Mouse (Mus musculus) heart, embryonic 14.5 days (tissue): Measurements from ENCODE around the gene Piga. TPM values are rescaled to one million over a fixed set of nuclear protein-coding genes. Genes with fewer than 3 reads are reported as not detected.

Source experiments
- ATAC-seq: fragments of 200-750 bp; cut with Nextera tagmentation; 2 replicates; pipeline ENCODE4 v1.8.0; 2017; ENCODE audit warnings: low read depth, moderate TSS enrichment; ENCODE audit not compliant: insufficient number of reproducible peaks, insufficient read depth, low FRiP score
- H3K27ac ChIP-seq, 2 experiments: fragments of 200-500 bp in 1 of 2; fragments of 300-500 bp in 1 of 2; sonication (generic) in 1 of 2; replicated peaks in 1 of 2; 2 replicates each; pipeline ENCODE4 v1.5.1; 2012 to 2014; ENCODE audit warnings: low read depth in 2 of 2, low read length in 2 of 2, control low read depth in 1 of 2, mild to moderate bottlenecking in 1 of 2, mixed read lengths in 1 of 2; ENCODE audit not compliant: control insufficient read depth in 1 of 2, insufficient read depth in 1 of 2
- H3K27me3 ChIP-seq: fragments of 300-500 bp; sonication (generic); 2 replicates; pipeline ENCODE4 v1.6.1; 2014; ENCODE audit warnings: mild to moderate bottlenecking, low read length, control low read depth; ENCODE audit not compliant: control insufficient read depth, insufficient read depth
- H3K36me3 ChIP-seq: fragments of 300-500 bp; sonication (generic); 2 replicates; pipeline ENCODE4 v1.6.1; 2014; ENCODE audit warnings: mild to moderate bottlenecking, control low read depth, low read length, mixed read lengths; ENCODE audit not compliant: control insufficient read depth, insufficient read depth
- H3K4me1 ChIP-seq, 2 experiments: fragments of 200-500 bp in 1 of 2; fragments of 300-500 bp in 1 of 2; sonication (generic) in 1 of 2; 2 replicates each; pipeline ENCODE4 v1.6.1; 2012 to 2014; ENCODE audit warnings: low read length in 2 of 2, control low read depth in 1 of 2, mixed read lengths in 1 of 2; ENCODE audit not compliant: control insufficient read depth in 2 of 2, insufficient read depth in 2 of 2
- H3K4me2 ChIP-seq: fragments of 300-500 bp; sonication (generic); 2 replicates; pipeline ENCODE4 v1.6.1; 2014; ENCODE audit warnings: mild to moderate bottlenecking, low read length
- H3K4me3 ChIP-seq, 2 experiments: fragments of 200-500 bp in 1 of 2; fragments of 300-500 bp in 1 of 2; sonication (generic) in 1 of 2; 2 replicates each; pipeline ENCODE4 v1.5.1; 2012 to 2014; ENCODE audit warnings: low read length in 2 of 2, mild to moderate bottlenecking in 2 of 2, control low read depth in 1 of 2, low read depth in 1 of 2, moderate library complexity in 1 of 2; ENCODE audit not compliant: control insufficient read depth in 1 of 2, insufficient read depth in 1 of 2
- H3K9ac ChIP-seq: fragments of 300-500 bp; sonication (generic); 2 replicates; pipeline ENCODE4 v1.6.1; 2014; ENCODE audit warnings: mild to moderate bottlenecking, low read length
- H3K9me3 ChIP-seq: fragments of 300-500 bp; sonication (generic); 2 replicates; pipeline ENCODE4 v1.6.1; 2016; ENCODE audit warnings: low read length, control low read depth; ENCODE audit not compliant: control insufficient read depth
- WGBS: fragments of 180-500 bp; shearing (Covaris S2); extraction: QIAGEN DNeasy Blood & Tissue Kit; methylation state at CpG from one replicate; pipeline ENCODE4 v1.1.7; 2014; 5-methylcytosine and 5-hydroxymethylcytosine counted together
- polyA plus RNA-seq: library from polyadenylated mRNA; unstranded; fragments of >200 nt; fragmentation: Nextera tagmentation; extraction: Ambion mirVana; gene quantifications from 2 replicates; pipeline ENCODE4 v1.2.1, GENCODE M21; 2014

Piga gene
- polyA plus RNA-seq, 1 experiment from 2014 or later = 7.9 TPM

GRCm38 (mm10) chrX:164446835-164447681 is 27.5 kb downstream of the Piga start:
- no peak overlapping the region for H3K9ac ChIP-seq
- no peak for ATAC-seq
- H3K9me3 ChIP-seq = no peaks in the 10 kb centered on the region
- H3K4me3 ChIP-seq = no peak overlapping the region
- 77% methylated on average over 9 of the region's 9 CpGs for WGBS
- no peaks in the 10 kb centered on the region for H3K27me3 ChIP-seq
- H3K36me3 ChIP-seq = no peaks in the 10 kb centered on the region
- peaks cover 0 to 2% of the 10 kb centered on the region in 2 experiments; a peak in 2 of 4 replicates for H3K4me1 ChIP-seq
- H3K27ac ChIP-seq = no peak overlapping the region
- no peak overlapping the region for H3K4me2 ChIP-seq

GRCm38 (mm10) chrX:164447682-164448071 is 28.1 kb downstream of the Piga start:
- WGBS = 74% methylated on average over 2 of the region's 2 CpGs
- no peaks in the 10 kb centered on the region for H3K9me3 ChIP-seq
- no peak overlapping the region for H3K9ac ChIP-seq
- peaks cover 0 to 2% of the 10 kb centered on the region in 2 experiments; a peak in 2 of 4 replicates for H3K4me1 ChIP-seq
- ATAC-seq = no peak
- H3K27me3 ChIP-seq = no peaks in the 10 kb centered on the region
- no peak overlapping the region for H3K27ac ChIP-seq
- no peaks in the 10 kb centered on the region for H3K36me3 ChIP-seq
- no peak overlapping the region for H3K4me2 ChIP-seq
- no peak overlapping the region for H3K4me3 ChIP-seq

- 20% methylated on average over 3 of the region's 3 CpGs for WGBS
- Histone ChIP-seq H3K27me3 (no peaks in the 10 kb centered on the region), H3K4me1 (no peaks in the 10 kb centered on the region), H3K36me3 (no peaks in the 10 kb centered on the region), H3K4me3 (no peak overlapping the region), H3K9me3 (no peaks in the 10 kb centered on the region), H3K9ac (no peak overlapping the region), H3K4me2 (no peak overlapping the region), H3K27ac (no peak overlapping the region)
- ATAC-seq = no peak
Measured at GRCm38 (mm10) chrX:164449201-164449600, 29.6 kb downstream of the Piga start.

- Histone ChIP-seq H3K9ac (no peak overlapping the region), H3K27ac (no peak overlapping the region), H3K9me3 (no peaks in the 10 kb centered on the region), H3K36me3 (0 out of 2 replicates have a peak, but pooled peaks cover 3% of the 10 kb centered on the region), H3K27me3 (no peaks in the 10 kb centered on the region), H3K4me2 (no peak overlapping the region), H3K4me3 (no peak overlapping the region), H3K4me1 (no peaks in the 10 kb centered on the region)
- 64% methylated on average over 6 of the region's 6 CpGs for WGBS
- no peak for ATAC-seq
Measured at GRCm38 (mm10) chrX:164459205-164459878, 39.8 kb downstream of the Piga start.

Other genes starting within 250 kb of the Piga start
- 7.2 and 9.1 TPM in 2 replicates for gene Bmx, start 161.6 kb upstream of the Piga start, polyA plus RNA-seq
- 6.5 and 8.0 TPM in 2 replicates for gene Pir, start 150.4 kb upstream of the Piga start, polyA plus RNA-seq
- 4.1 and 4.5 TPM in 2 replicates for gene Vegfd, start 46.4 kb upstream of the Piga start, polyA plus RNA-seq
- 45.4 and 50.1 TPM in 2 replicates for gene Asb11, start 17.2 kb downstream of the Piga start, polyA plus RNA-seq
- gene Asb9, start 86.5 kb downstream of the Piga start, polyA plus RNA-seq = not detected in 2 replicates